Mouse (Mus musculus) cerebellum, adult 9-10 months (tissue): Measurements from ENCODE around the gene Tmed5.
"Not testable (repeated sequence)": the region's sequence is repeated elsewhere in the genome, so short reads cannot be mapped to it uniquely, and the experiment has no call there.

Experiments
- DNase-seq: peaks from one replicate; pipeline ENCODE4 v3.0.0; 2022

Tmed5 gene

GRCm38 (mm10) chr5:108132441-108133243, at the start of gene Tmed5, which contains the start of gene Ccdc18:
Gene Tmed5 (minus strand): TSS chr5:108132620.
Gene Ccdc18 (plus strand): TSS chr5:108132875.
- peak; percentile 97 for DNase-seq

- peak; percentile 29 for DNase-seq
These were observed 31.3 kb upstream of the Tmed5 start for GRCm38 (mm10) chr5:108163695-108164094.

- no peak for DNase-seq
These were observed 28.4 kb upstream of the Tmed5 start for GRCm38 (mm10) chr5:108160796-108161195.

- DNase-seq: no peak
These were observed 20.2 kb upstream of the Tmed5 start for GRCm38 (mm10) chr5:108152592-108152991.

GRCm38 (mm10) chr5:108131849-108132440, 475 bp downstream of the Tmed5 start:
- DNase-seq: peak; percentile 57

- no peak for DNase-seq
These were observed 12.1 kb downstream of the Tmed5 start for GRCm38 (mm10) chr5:108120221-108120900.

GRCm38 (mm10) chr5:108117693-108118092, 14.7 kb downstream of the Tmed5 start:
- no peak for DNase-seq

- DNase-seq: peak; percentile 32
These were observed 23.1 kb downstream of the Tmed5 start for GRCm38 (mm10) chr5:108109346-108109745.

GRCm38 (mm10) chr5:108104306-108104705, 28.1 kb downstream of the Tmed5 start:
- DNase-seq: no peak

GRCm38 (mm10) chr5:108100196-108100595, 32.2 kb downstream of the Tmed5 start:
- DNase-seq: no peak

GRCm38 (mm10) chr5:108097676-108098075, 34.7 kb downstream of the Tmed5 start:
- no peak for DNase-seq

GRCm38 (mm10) chr5:108092731-108093130, 39.7 kb downstream of the Tmed5 start:
- not testable (repeated sequence) for DNase-seq

GRCm38 (mm10) chr5:108085440-108085839, 47.0 kb downstream of the Tmed5 start:
- DNase-seq: no peak

GRCm38 (mm10) chr5:108082380-108082779, 50.0 kb downstream of the Tmed5 start:
- DNase-seq: no peak

- no peak for DNase-seq
These were observed 52.8 kb downstream of the Tmed5 start for GRCm38 (mm10) chr5:108079603-108080002.

- no peak for DNase-seq
These were observed 55.4 kb downstream of the Tmed5 start for GRCm38 (mm10) chr5:108076833-108077540.

- no peak for DNase-seq
These were observed 56.2 kb downstream of the Tmed5 start for GRCm38 (mm10) chr5:108076241-108076640.

GRCm38 (mm10) chr5:108072301-108072700, 60.1 kb downstream of the Tmed5 start:
- DNase-seq: no peak

- peak; percentile 97 for DNase-seq
These were observed 66.7 kb downstream of the Tmed5 start, which contains the start of gene Mtf2 for GRCm38 (mm10) chr5:108065465-108066411. Gene Mtf2 (plus strand): TSS chr5:108065674.

GRCm38 (mm10) chr5:108060413-108060812, 72.0 kb downstream of the Tmed5 start:
- DNase-seq: no peak
